Mouse (Mus musculus): ENCODE measurements around the gene Blcap. TPM values are rescaled to one million over a fixed set of nuclear protein-coding genes. Genes with fewer than 3 reads are reported as not detected.

Gene Blcap
- polyA plus RNA-seq, 1 experiment: 231 TPM

DNA sequence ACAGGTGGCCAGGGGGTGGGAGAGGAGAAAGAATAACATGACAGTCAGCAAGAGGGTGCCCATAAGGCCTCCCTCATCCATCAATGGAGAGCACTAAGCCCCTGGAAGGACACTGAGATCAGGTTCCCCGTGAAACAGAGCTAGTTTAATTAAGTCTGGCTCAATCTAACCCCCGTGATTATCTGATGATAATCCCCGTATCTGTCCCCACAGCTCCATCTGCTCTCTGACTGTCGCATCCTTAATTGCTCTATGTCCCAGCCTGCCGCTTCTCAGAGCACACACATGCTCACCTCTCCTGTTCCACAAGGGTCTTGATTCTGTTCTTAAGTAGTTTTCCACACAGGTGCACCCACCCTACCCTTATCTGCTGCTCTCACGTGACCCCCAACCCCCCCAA lies 53.5 kb downstream of the Blcap start:
- peak; percentile 69 for DNase-seq (ENCODE audit: low read depth)
- TF ChIP-seq CTCF (IDR thresholded peaks at IDR 0.05; ENCODE audit: borderline replicate concordance, extremely low read depth, insufficient read depth, insufficient read length) (no peak), POLR2A (IDR thresholded peaks at IDR 0.05; ENCODE audit: borderline replicate concordance, extremely low read depth, insufficient read depth, insufficient read length, poor library complexity, severe bottlenecking) (no peak)

DNA sequence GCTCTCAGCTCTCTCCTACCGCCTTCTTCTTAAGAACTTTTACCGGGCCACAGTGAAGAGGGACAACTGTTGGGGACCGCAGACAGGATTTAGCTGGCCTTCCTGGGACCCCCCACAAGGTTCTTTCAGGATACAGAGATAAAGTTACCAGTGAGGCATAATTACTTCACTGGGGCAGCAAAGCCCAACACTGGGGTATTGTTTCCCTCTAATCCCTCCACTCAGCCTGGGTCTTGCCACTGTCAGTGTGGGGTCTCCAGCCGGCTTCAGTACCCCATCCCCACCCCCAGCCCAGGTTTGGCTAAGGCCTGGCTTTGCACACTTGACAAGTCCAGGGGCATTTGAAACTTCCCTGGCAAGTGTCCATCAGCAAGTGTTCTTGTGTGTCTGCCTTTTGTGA lies 56.7 kb downstream of the Blcap start:
- no peak for TF ChIP-seq POLR2A (IDR thresholded peaks at IDR 0.05; ENCODE audit: borderline replicate concordance, extremely low read depth, insufficient read depth, insufficient read length, poor library complexity, severe bottlenecking)
- TF ChIP-seq CTCF (IDR thresholded peaks at IDR 0.05; ENCODE audit: borderline replicate concordance, extremely low read depth, insufficient read depth, insufficient read length): no peak
- peak; percentile 62 for DNase-seq (ENCODE audit: low read depth)

DNA sequence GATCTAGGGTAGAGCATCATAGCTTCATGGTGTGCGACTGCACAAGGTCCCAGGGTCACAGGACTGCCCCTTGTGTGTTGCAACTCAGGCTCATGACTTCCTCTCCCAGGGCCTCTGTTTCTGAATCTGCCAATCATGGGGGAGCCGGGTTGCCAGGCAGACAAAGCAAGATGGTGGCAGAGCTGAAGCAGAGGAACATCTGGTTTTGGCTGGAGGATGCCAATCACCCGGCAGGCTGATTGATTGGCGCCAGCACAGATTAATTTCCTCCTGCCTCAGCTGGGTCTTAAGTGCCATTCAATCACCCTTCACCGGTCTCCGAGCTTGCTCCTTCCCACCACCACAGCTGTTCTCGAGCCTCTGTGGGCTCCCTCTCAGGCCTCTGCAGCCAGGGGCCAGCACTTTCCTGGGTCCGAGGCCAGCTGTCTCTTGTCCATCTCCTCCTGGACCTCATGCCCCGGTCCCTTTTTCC lies 57.3 kb downstream of the Blcap start:
- DNase-seq (ENCODE audit: low read depth): peak; percentile 64
- TF ChIP-seq CTCF (IDR thresholded peaks at IDR 0.05; ENCODE audit: borderline replicate concordance, extremely low read depth, insufficient read depth, insufficient read length): no peak
- TF ChIP-seq POLR2A (IDR thresholded peaks at IDR 0.05; ENCODE audit: borderline replicate concordance, extremely low read depth, insufficient read depth, insufficient read length, poor library complexity, severe bottlenecking): no peak

DNA sequence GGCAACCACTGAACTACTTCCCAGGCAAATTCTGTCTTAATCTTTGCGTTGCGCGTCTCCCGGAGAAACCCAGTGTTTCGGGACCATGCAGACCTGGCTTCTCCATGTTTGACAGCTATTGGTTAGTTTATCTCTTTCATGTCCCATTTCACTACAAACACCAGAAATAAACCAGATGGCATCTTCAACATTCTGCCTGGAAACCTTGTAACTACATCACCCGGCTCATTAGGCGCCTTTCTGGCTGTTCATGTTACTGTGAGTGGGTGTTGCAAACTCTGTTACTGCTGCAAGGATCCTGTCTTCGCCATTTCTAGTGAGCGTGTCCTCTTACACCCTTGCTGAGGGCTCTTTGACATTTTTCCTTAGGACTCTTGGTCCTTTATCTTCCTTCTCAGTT lies 58.2 kb downstream of the Blcap start:
- DNase-seq (ENCODE audit: low read depth): peak; percentile 71
- TF ChIP-seq POLR2A (IDR thresholded peaks at IDR 0.05; ENCODE audit: borderline replicate concordance, extremely low read depth, insufficient read depth, insufficient read length, poor library complexity, severe bottlenecking) (no peak), CTCF (IDR thresholded peaks at IDR 0.05; ENCODE audit: borderline replicate concordance, extremely low read depth, insufficient read depth, insufficient read length) (no peak)

DNA sequence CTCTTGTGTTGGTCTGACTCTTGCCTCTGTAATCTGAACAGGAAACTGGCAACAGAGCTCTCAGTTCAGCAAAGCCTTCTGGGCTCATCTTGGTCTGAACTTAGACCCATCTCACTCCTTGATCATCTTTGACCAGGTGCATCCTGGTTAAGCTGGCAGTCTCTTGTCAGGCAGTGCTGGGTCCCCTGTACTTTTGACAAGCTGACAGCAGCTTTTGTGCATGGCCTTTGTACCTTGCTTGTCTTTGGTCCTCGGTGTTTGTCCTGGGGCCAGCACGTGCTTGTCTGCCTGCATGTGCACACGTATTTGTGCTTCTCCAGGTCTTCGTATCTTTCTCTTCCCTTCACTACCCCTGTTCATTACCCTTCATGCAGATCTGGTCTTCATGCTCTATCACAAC lies 61.0 kb downstream of the Blcap start:
- DNase-seq (ENCODE audit: low read depth): no peak
- no peak for TF ChIP-seq POLR2A (IDR thresholded peaks at IDR 0.05; ENCODE audit: borderline replicate concordance, extremely low read depth, insufficient read depth, insufficient read length, poor library complexity, severe bottlenecking)
- no peak for TF ChIP-seq CTCF (IDR thresholded peaks at IDR 0.05; ENCODE audit: borderline replicate concordance, extremely low read depth, insufficient read depth, insufficient read length)

DNA sequence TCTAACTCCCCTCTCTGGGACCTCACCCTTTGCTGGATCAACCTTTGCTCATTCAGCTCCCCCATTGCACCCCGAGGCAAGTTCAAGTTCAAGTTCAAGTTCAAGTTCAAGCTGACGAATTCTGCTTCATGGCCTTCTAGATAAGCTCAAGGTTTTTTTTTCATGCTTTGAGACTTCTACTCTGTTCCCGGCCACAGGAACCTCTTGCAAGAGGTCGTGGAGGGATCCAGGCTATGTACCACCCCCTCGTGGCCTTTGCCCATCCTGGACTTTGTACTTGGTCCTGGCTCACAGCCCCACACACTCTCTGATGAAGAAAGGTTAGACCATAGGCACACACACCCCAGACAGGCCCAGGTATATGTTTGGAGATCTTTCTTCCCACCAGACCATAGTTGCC lies 61.9 kb downstream of the Blcap start:
- DNase-seq (ENCODE audit: low read depth): no peak
- TF ChIP-seq POLR2A (IDR thresholded peaks at IDR 0.05; ENCODE audit: borderline replicate concordance, extremely low read depth, insufficient read depth, insufficient read length, poor library complexity, severe bottlenecking) (no peak), CTCF (IDR thresholded peaks at IDR 0.05; ENCODE audit: borderline replicate concordance, extremely low read depth, insufficient read depth, insufficient read length) (no peak)

DNA sequence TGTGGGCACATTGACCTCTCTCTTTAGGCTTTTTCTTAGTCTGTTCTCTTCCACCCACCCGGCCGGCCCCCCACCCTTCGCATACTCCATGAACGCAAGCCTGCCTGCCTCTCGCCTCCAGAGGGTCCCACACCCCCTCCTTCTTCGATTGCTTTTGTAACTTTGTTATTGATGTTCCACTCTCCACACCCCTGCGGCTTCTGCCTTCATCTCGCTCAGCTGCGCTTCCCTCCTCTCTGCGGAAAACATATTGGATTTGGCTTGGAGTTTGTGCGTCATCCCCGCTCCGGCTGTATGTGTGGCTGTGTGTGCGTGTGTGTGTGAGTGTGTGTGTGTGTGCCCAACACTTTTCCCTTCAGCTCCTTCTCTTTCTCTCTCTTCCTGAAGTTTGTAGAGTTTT lies 64.3 kb downstream of the Blcap start:
- TF ChIP-seq CTCF (IDR thresholded peaks at IDR 0.05; ENCODE audit: borderline replicate concordance, extremely low read depth, insufficient read depth, insufficient read length) (no peak), POLR2A (IDR thresholded peaks at IDR 0.05; ENCODE audit: borderline replicate concordance, extremely low read depth, insufficient read depth, insufficient read length, poor library complexity, severe bottlenecking) (no peak)
- DNase-seq (ENCODE audit: low read depth): peak; percentile 85

Other genes starting within 250 kb of the Blcap start
- 2.1 and 2.8 TPM in 2 replicates for gene Ghrh, start 223.8 kb downstream of the Blcap start, polyA plus RNA-seq (2012; rRNA removed)
- 80.2 and 93.0 TPM in 2 replicates for gene Manbal, start 203.7 kb downstream of the Blcap start, polyA plus RNA-seq (2012; rRNA removed)
- 87.7 and 98.1 TPM in 2 replicates for gene Src, start 152.8 kb downstream of the Blcap start, polyA plus RNA-seq (2012; rRNA removed)
- gene Nnat, start 11.2 kb downstream of the Blcap start, polyA plus RNA-seq (2012; rRNA removed): 8,068 and 9,838 TPM in 2 replicates
- 61.8 TPM in 2 replicates for gene Ctnnbl1, start 166.1 kb upstream of the Blcap start, polyA plus RNA-seq (2012; rRNA removed)